Mouse (Mus musculus): ENCODE data around the gene Cpz.

The Cpz gene

GRCm38 (mm10) chr5:35525469-35526123 is at the start of gene Cpz:
Cpz (minus strand) TSS chr5:35525698.
- DNase-seq (ENCODE audit: low spot score in 2 of 2) = no peak

- peak; percentile 90 to 93 for DNase-seq (ENCODE audit: low spot score in 2 of 2)
These were observed 49.4 kb upstream of the Cpz start, which contains the start of gene Trmt44 for GRCm38 (mm10) chr5:35574653-35575599. Trmt44 (minus strand) TSS chr5:35575070.

- DNase-seq (ENCODE audit: low spot score in 2 of 2) = no peak
These were observed 46.0 kb upstream of the Cpz start for GRCm38 (mm10) chr5:35571546-35571945.

DNA sequence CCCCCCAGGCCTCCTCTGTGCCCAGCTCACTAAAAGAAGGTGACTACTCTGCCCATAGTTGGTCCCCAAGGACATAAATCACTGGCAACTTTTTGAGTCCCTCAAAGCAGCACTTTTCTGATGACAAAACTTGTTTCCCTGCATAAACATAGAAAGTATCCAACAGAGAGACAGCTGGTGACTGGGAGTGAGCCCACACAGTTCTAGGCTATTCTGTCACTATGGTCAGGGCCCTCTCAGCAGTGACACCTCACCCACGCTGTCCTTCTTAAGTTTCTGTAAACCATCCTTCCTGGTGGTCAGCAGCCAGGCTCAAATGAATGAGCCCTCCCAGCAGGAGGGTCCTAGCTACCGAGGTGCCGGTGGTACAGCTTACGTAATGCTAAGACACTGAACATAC is 41.1 kb upstream of the Cpz start:
- DNase-seq (ENCODE audit: low spot score in 2 of 2) = no peak

DNA sequence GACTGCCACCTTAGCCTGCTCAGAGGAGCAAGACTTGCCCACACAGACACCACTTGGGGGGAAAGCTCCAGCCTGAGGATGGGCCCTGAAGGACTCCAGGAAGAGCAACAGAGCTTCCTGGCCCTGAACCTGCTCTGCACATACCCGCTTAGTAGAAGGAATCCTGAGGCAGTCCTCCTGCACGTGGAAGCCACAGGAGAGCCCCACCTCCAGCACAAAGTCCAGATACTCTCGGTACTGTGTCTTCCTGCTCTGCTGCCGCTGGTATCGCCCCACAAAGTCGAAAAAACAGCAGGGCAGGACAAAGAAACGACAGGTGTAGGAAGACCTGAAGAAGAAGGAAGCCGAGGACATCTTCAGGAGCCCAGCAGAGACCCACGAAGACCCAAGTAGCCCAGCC is 39.7 kb upstream of the Cpz start:
- no peak for DNase-seq (ENCODE audit: low spot score in 2 of 2)

- DNase-seq (ENCODE audit: low spot score in 2 of 2) = peak; percentile 62 to 68
These were observed 38.0 kb upstream of the Cpz start for GRCm38 (mm10) chr5:35563449-35563848.

DNA sequence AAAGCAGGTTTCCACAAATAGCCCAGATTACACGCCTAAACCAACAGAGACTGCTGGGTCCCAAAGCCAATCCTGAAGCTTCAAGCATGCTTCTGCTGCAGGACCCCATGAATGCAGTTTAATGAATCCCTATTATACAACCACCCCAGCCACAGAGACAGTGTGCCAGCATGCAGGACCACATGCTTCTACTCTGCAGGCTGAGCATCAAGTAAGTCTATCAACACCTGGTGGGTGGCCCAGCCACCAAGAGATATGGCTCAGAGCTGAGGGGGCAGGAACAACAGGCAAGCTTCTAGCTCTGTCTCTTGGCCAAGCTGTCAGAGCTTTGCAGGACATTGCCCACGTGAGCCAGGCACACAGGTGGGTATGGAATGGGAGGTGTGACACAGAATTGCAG is 37.1 kb upstream of the Cpz start:
- no peak for DNase-seq (ENCODE audit: low spot score in 2 of 2)

DNA sequence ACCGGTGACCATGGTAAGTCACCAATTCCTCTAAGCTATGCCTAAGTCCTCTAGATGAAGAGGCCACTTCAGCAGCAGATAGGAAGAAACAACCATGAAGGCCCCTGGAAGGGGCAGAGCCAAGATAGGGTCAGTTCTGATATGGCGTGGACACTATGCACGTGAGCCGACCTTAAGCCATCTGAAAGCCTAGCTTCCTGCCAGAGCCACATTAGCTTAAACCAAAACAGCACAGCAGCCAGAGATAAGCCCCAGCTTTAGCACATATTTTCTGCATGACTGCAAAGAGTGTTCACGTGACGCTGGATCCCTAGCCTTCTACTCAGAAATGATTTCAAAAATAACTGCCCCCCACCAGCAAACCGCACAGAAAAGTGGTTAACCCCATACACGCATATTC is 33.9 kb upstream of the Cpz start:
- no peak for DNase-seq (ENCODE audit: low spot score in 2 of 2)

GRCm38 (mm10) chr5:35557946-35558621 is 32.6 kb upstream of the Cpz start:
- no peak for DNase-seq (ENCODE audit: low spot score in 2 of 2)

- DNase-seq (ENCODE audit: low spot score in 2 of 2) = no peak
These were observed 30.9 kb upstream of the Cpz start for GRCm38 (mm10) chr5:35556393-35556792.

GRCm38 (mm10) chr5:35552838-35553539 is 27.5 kb upstream of the Cpz start:
- no peak for DNase-seq (ENCODE audit: low spot score in 2 of 2)

DNA sequence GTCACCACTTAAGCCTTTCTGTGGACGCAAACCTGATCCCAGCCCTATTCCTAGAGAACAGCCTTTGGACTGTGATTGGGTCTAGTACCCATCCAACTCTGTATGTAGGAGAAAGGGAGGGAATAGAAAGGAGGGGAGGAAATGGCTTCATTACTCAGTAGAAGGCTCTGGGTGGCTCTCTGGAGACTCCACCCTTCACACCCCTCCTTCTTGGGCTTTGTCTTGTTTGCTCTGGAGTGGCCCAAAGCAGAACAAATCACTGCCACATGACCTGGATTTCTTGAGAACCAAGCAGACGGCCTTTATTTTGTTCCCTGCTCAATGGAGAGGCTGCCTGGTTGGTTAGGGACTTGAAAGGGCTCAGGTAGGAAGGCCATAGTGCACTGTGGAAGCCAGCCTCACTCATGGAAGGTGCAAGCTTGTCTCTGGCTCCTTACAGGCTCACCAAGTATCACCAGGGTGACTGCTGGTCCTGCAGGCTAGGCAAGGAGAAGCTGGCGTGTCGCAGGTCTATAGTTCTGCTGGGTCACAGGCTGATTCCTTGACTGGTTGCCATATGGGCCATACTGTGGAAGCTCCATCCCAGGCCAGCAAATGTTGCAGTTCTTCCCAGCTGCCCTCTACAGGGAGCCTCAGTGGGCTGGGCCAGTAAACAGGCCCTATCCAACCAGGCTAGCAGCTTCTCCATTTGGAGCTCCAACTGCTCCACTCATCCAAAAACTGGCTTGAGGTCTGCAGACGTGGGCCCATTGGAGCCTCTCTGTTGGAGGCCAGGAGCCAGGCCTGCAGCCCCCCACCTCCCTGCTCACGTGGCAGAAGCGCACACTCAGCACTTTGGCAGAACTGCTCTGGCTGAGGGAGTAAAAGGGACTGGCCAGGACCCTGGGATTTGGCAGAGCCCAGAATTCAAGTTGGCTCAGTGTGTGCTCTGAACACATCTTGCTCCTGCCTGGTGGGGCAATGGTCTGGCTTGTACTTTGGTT is 26.6 kb upstream of the Cpz start:
- DNase-seq (ENCODE audit: low spot score in 2 of 2) = peak in 1 of 2 experiments; percentile 35

GRCm38 (mm10) chr5:35546127-35546526 is 20.6 kb upstream of the Cpz start:
- no peak for DNase-seq (ENCODE audit: low spot score in 2 of 2)

GRCm38 (mm10) chr5:35541059-35541790 is 15.7 kb upstream of the Cpz start:
- no peak for DNase-seq (ENCODE audit: low spot score in 2 of 2)

GRCm38 (mm10) chr5:35540555-35540954 is 15.1 kb upstream of the Cpz start:
- no peak for DNase-seq (ENCODE audit: low spot score in 2 of 2)

DNA sequence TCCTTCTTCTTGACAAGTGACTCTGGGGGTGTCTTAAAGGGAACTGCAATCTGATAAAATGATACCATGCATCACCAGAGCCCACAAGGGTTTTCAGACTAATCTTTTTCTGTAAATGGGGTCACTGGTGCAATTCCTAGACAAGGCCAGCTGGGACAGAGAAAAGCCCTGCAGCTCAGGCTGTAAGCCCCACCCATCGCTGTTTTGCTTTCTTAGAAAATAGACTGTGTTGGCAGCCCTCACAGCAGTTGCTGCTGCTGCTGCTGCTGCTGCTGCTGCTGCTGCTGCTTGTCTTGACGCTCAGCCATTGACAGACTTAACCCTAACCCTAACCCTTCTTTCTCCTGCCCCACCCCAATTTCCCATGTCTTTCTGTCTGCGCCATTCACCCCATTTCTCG is 14.1 kb upstream of the Cpz start:
- DNase-seq (ENCODE audit: low spot score in 2 of 2) = no peak

DNA sequence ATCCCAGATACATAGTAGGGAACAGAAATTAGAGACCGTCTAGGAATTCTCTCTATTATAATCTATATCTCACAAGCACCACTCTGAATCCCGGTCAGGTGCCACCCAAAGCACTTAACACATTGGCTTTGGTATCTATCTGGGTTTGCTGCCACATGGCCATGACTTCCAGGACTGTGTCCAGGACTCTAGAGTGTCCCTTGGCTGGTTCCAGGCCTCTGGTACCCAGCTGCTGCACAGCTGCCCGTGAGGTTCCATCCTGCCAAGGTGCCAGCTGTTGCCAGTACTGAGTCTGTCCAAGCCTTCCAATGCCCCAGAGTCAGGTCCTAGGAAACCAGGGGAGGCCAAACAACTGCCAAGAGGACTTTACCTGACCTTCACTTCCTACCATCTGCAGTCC is 12.5 kb upstream of the Cpz start:
- no peak for DNase-seq (ENCODE audit: low spot score in 2 of 2)

DNA sequence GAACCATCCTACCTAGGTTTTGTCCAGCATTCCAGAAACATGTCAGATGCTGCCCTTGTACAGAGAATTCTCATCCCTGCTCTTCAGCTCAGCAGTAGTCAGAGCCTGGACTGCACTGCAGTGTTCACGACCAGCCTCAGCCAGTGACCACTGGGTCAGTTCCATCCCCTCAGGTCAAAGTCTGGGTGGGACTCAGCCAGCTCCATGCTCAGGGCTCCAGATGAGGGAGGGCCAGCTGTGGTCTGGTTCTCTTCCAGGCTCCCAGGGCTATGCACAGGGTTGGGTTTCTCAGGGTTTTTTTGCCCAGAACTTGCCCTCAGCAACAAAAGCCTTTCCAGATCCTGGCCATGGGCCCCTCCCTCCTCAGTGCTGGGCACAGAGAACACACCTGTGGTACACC is 12.0 kb upstream of the Cpz start:
- no peak for DNase-seq (ENCODE audit: low spot score in 2 of 2)

DNA sequence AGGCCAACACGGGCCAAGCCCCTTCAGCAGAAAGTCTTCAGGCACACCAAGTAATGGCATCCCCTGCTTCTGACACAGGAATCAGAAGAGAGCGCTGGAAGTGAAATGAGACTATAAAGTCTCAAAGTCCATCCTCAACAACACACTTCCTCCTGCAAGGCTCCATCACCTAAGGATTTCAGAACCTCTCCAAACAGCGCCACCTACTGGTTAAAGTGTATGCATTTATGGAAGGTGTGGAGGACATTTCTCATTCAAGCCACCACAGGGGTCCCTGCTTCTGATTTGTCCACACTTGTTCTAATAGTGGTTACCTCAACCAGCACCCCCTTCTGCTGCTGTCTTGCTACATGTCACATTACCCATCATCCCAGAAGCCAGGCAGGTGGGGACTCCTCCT is 10.8 kb upstream of the Cpz start:
- DNase-seq (ENCODE audit: low spot score in 2 of 2) = no peak

DNA sequence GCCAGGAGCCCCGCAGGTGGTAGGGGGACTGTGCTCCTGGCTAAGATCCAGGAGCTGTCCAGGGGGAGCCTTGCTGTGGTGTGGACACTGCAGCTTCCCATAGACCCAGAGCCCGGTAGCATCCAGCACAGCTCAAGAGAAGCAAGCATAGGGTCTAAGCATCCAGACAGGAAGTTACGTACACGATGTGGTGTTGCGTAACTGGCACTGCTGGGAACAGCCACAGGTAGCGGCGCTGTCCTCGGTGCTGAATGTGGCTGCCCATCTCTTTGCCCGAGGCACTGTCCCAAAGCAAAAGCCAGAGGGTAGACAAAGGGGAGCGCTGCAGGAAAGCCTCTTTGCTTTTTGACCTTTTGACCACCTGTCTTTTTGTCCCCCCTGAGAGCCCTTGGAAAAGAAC is 6.1 kb upstream of the Cpz start:
- peak; percentile 17 to 22 for DNase-seq (ENCODE audit: low spot score in 2 of 2)
